Mouse (Mus musculus) liver, embryonic 16.5 days (tissue): ENCODE measurements at regions not wholly inside any gene's neighbourhood (a gene's known extent, or its start where the extent isn't known, plus 50 kb on each side); places are given as distances from the start of the nearest gene placed in this dataset.

Experiments used
- ATAC-seq: fragments of 200-750 bp; cut with Nextera tagmentation; 2 replicates; pipeline ENCODE4 v1.8.0; 2017; ENCODE audit warnings: low read depth, mild to moderate bottlenecking, moderate number of reproducible peaks, moderate library complexity
- H3K27ac ChIP-seq: fragments of 300-500 bp; sonication (generic); 2 replicates; pipeline ENCODE4 v1.5.1; 2014; ENCODE audit warnings: mild to moderate bottlenecking, low read length
- H3K27me3 ChIP-seq: fragments of 300-500 bp; sonication (generic); 2 replicates; pipeline ENCODE4 v1.6.1; 2014; ENCODE audit warnings: low read depth, low read length, mixed read lengths; ENCODE audit not compliant: control insufficient read depth, insufficient read depth
- H3K36me3 ChIP-seq: fragments of 300-500 bp; sonication (generic); 2 replicates; pipeline ENCODE4 v1.6.1; 2014; ENCODE audit warnings: mild to moderate bottlenecking; ENCODE audit not compliant: control insufficient read depth, insufficient read depth
- H3K4me1 ChIP-seq: fragments of 300-500 bp; sonication (generic); 2 replicates; pipeline ENCODE4 v1.6.1; 2014; ENCODE audit warnings: low read depth, low read length, mixed read lengths; ENCODE audit not compliant: control insufficient read depth
- H3K4me2 ChIP-seq: fragments of 300-500 bp; sonication (generic); 2 replicates; pipeline ENCODE4 v1.6.1; 2014; ENCODE audit warnings: low read depth, low read length, mixed read lengths
- H3K4me3 ChIP-seq: fragments of 300-500 bp; sonication (generic); 2 replicates; pipeline ENCODE4 v1.5.1; 2014; ENCODE audit warnings: low read depth, mild to moderate bottlenecking, low read length
- H3K9ac ChIP-seq: fragments of 300-500 bp; sonication (generic); 2 replicates; pipeline ENCODE4 v1.6.1; 2014; ENCODE audit warnings: low read depth, low read length
- H3K9me3 ChIP-seq: fragments of 300-500 bp; sonication (generic); replicated peaks from 2 replicates; pipeline ENCODE4 v1.6.1; 2016; ENCODE audit warnings: low read length; ENCODE audit not compliant: control insufficient read depth
- WGBS: fragments of 180-500 bp; shearing (Covaris S2); extraction: QIAGEN DNeasy Blood & Tissue Kit; methylation state at CpG from one replicate; pipeline ENCODE4 v1.1.7; 2014; ENCODE audit not compliant: insufficient replicate concordance; 5-methylcytosine and 5-hydroxymethylcytosine counted together

- no peak overlapping the region for H3K27ac ChIP-seq
- no peak for ATAC-seq
- no peak overlapping the region for H3K4me3 ChIP-seq
- no peak overlapping the region for H3K9ac ChIP-seq
- H3K9me3 ChIP-seq = no peaks in the 10 kb centered on the region
- H3K4me1 ChIP-seq = no peaks in the 10 kb centered on the region
- H3K27me3 ChIP-seq = no peaks in the 10 kb centered on the region
- WGBS = 56% methylated on average over 5 of the region's 5 CpGs
- H3K4me2 ChIP-seq = no peak overlapping the region
- no peaks in the 10 kb centered on the region for H3K36me3 ChIP-seq
These were observed 128.5 kb upstream of the Adgrl2 start for GRCm38 (mm10) chr3:149118806-149119205.

GRCm38 (mm10) chr3:149117684-149118056, 127.3 kb upstream of the Adgrl2 start:
- Histone ChIP-seq H3K4me1 (no peaks in the 10 kb centered on the region), H3K36me3 (no peaks in the 10 kb centered on the region), H3K9me3 (no peaks in the 10 kb centered on the region), H3K27me3 (no peaks in the 10 kb centered on the region), H3K9ac (no peak overlapping the region), H3K4me2 (no peak overlapping the region), H3K4me3 (no peak overlapping the region), H3K27ac (no peak overlapping the region)
- WGBS = 81% methylated on average over 4 of the region's 4 CpGs
- no peak for ATAC-seq

GRCm38 (mm10) chr3:149117018-149117683, 126.8 kb upstream of the Adgrl2 start:
- Histone ChIP-seq H3K4me1 (no peaks in the 10 kb centered on the region; the same call in 1 of the 2 replicates), H3K4me3 (no peak overlapping the region), H3K27me3 (no peaks in the 10 kb centered on the region), H3K36me3 (no peaks in the 10 kb centered on the region), H3K27ac (no peak overlapping the region), H3K4me2 (no peak overlapping the region), H3K9ac (no peak overlapping the region), H3K9me3 (no peaks in the 10 kb centered on the region)
- 39% methylated on average over 6 of the region's 6 CpGs for WGBS
- no peak for ATAC-seq

- H3K27me3 ChIP-seq = no peaks in the 10 kb centered on the region
- H3K27ac ChIP-seq = no peak overlapping the region
- H3K9me3 ChIP-seq = no peaks in the 10 kb centered on the region
- 55% methylated on average over 11 of the region's 11 CpGs for WGBS
- H3K9ac ChIP-seq = no peak overlapping the region
- H3K36me3 ChIP-seq = no peaks in the 10 kb centered on the region
- H3K4me2 ChIP-seq = no peak overlapping the region
- H3K4me3 ChIP-seq = no peak overlapping the region
- peaks cover 4% of the 10 kb centered on the region; the same call in 1 of the 2 replicates for H3K4me1 ChIP-seq
- ATAC-seq = no peak
These were observed 126.2 kb upstream of the Adgrl2 start for GRCm38 (mm10) chr3:149116604-149117003.

- Histone ChIP-seq H3K36me3 (no peaks in the 10 kb centered on the region), H3K4me3 (no peak overlapping the region), H3K9ac (no peak overlapping the region), H3K27ac (no peak overlapping the region), H3K4me2 (no peak overlapping the region), H3K9me3 (no peaks in the 10 kb centered on the region), H3K4me1 (peaks cover 4% of the 10 kb centered on the region; the same call in 1 of the 2 replicates), H3K27me3 (no peaks in the 10 kb centered on the region)
- ATAC-seq = no peak
- WGBS = 63% methylated on average over 12 of the region's 12 CpGs
These were observed 125.5 kb upstream of the Adgrl2 start for GRCm38 (mm10) chr3:149115901-149116300.

GRCm38 (mm10) chr3:149112878-149113277, 122.5 kb upstream of the Adgrl2 start:
- H3K4me2 ChIP-seq = no peak overlapping the region
- no peak for ATAC-seq
- WGBS = 39% methylated on average over 6 of the region's 6 CpGs
- no peak overlapping the region for H3K9ac ChIP-seq
- no peaks in the 10 kb centered on the region for H3K27me3 ChIP-seq
- H3K9me3 ChIP-seq = no peaks in the 10 kb centered on the region
- H3K4me1 ChIP-seq = peaks cover 4% of the 10 kb centered on the region; the same call in 1 of the 2 replicates
- H3K27ac ChIP-seq = no peak overlapping the region
- H3K4me3 ChIP-seq = no peak overlapping the region
- no peaks in the 10 kb centered on the region for H3K36me3 ChIP-seq

GRCm38 (mm10) chr3:149111529-149112439, 121.4 kb upstream of the Adgrl2 start:
- Histone ChIP-seq H3K9me3 (no peaks in the 10 kb centered on the region), H3K36me3 (no peaks in the 10 kb centered on the region), H3K27ac (no peak overlapping the region), H3K27me3 (no peaks in the 10 kb centered on the region), H3K4me3 (no peak overlapping the region), H3K9ac (no peak overlapping the region), H3K4me1 (peaks cover 4% of the 10 kb centered on the region; the same call in 1 of the 2 replicates), H3K4me2 (no peak overlapping the region)
- peak; percentile 7; the same call in 1 of the 2 replicates for ATAC-seq
- 41% methylated on average over 19 of the region's 19 CpGs for WGBS

GRCm38 (mm10) chr3:149110831-149111230, 120.5 kb upstream of the Adgrl2 start:
- no peaks in the 10 kb centered on the region for H3K9me3 ChIP-seq
- no peak overlapping the region for H3K4me2 ChIP-seq
- no peak overlapping the region for H3K4me3 ChIP-seq
- no peaks in the 10 kb centered on the region for H3K27me3 ChIP-seq
- WGBS = 29% methylated on average over 9 of the region's 9 CpGs
- H3K27ac ChIP-seq = no peak overlapping the region
- H3K9ac ChIP-seq = no peak overlapping the region
- H3K4me1 ChIP-seq = peaks cover 4% of the 10 kb centered on the region; the same call in 1 of the 2 replicates
- H3K36me3 ChIP-seq = no peaks in the 10 kb centered on the region
- no peak for ATAC-seq
